Mouse (Mus musculus): Measurements from ENCODE around the gene Ppm1l.

- TF ChIP-seq CTCF (IDR thresholded peaks at IDR 0.05; ENCODE audit: borderline replicate concordance, extremely low read depth, insufficient read depth, insufficient read length) (no peak), POLR2A (IDR thresholded peaks at IDR 0.05; ENCODE audit: borderline replicate concordance, extremely low read depth, insufficient read depth, insufficient read length, poor library complexity, severe bottlenecking) (no peak)
Observed at GRCm38 (mm10) chr3:69449041-69449440, 132.4 kb downstream of the Ppm1l start.

Measured in brain, embryonic 14.5 days (tissue).